Mouse (Mus musculus): ENCODE measurements around the gene Wnk1. TPM values are rescaled to one million over a fixed set of nuclear protein-coding genes. Genes with fewer than 3 reads are reported as not detected.
A peak's percentile ranks its signal among the peaks of the same experiment; 100 is the strongest.

Wnk1 gene
- polyA plus RNA-seq, 1 experiment from 2014 or later, result 32.8 TPM

DNA sequence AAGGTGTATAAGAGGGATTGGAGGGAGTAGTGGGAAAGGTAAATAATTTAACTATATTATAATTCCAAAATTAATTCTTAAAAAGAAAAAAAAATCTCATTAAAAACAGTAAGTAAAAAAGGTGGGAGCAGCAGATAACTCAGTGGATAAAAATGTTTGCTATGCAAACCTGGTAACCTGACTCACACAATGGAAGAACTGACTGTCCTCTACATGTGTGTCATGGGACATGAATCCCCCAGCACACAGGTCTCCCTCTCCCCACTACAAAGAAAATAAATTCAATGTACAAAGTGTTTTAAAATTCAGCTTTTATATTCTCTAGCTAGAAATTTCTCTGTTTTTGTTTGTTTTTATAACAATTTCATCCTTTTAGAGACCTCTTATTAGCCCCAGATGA lies 27.9 kb downstream of the Wnk1 start:
- Histone ChIP-seq H3K4me1 (replicated peaks) (peaks cover 67% of the 10 kb centered on the region), H3K27me3 (no peaks in the 10 kb centered on the region), H3K4me3 (replicated peaks) (no peak overlapping the region), H3K9me3 (replicated peaks) (no peaks in the 10 kb centered on the region), H3K9ac (no peak overlapping the region), H3K4me2 (peak overlapping the region; percentile 38), H3K36me3 (no peaks in the 10 kb centered on the region), H3K27ac (peak overlapping the region; percentile 71)
- ATAC-seq (ENCODE audit: low read depth), result no peak
- DNase-seq, result no peak

DNA sequence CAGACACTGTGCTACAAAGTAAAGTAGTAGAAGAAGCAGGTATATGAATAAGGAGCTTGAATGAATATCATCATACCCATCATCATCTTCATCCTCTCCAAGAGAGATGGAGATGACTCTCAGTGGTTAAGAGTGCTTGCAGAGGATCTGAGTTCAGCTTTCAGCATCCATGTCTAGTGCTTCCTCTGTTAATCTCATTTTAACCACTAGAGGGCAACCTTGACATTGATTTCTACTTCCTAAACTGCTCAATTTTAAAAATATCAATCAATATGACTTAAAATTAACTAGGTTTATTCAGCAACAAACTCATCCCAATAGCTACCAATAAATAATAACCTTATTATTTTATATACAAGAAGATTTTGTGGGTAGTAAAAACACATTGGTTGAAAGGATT lies 36.8 kb downstream of the Wnk1 start:
- Histone ChIP-seq H3K9me3 (replicated peaks) (no peaks in the 10 kb centered on the region), H3K4me1 (replicated peaks) (peaks cover 19% of the 10 kb centered on the region), H3K9ac (no peak overlapping the region), H3K36me3 (peaks cover 27% of the 10 kb centered on the region), H3K27ac (no peak overlapping the region), H3K4me3 (replicated peaks) (no peak overlapping the region), H3K4me2 (no peak overlapping the region), H3K27me3 (no peaks in the 10 kb centered on the region)
- DNase-seq (no peak), ATAC-seq (ENCODE audit: low read depth) (0 out of 2 replicates have a peak, but pooled peaks have one; percentile 45)

DNA sequence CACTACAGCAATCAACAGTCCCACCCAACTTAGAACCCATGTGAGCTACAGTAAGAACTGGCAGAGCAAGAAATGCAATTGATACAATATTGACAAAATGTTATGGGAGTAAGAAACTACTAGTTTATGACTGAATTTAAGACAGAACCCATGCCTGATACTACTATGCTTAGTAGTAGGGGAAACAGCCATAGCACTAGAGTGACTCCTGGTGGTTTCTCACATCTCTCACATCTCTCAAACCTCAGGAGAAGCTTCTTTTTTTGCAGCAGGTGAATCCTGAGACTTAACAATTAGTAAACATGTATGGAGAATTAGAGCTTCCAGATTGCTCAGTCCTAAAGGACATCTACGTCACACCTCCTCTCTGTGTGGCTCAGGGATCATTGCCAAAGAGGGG lies 42.0 kb downstream of the Wnk1 start:
- H3K4me3 ChIP-seq (replicated peaks), result no peak overlapping the region
- H3K9me3 ChIP-seq (replicated peaks), result no peaks in the 10 kb centered on the region
- peaks cover 13% of the 10 kb centered on the region for H3K4me1 ChIP-seq (replicated peaks)
- WGBS (ENCODE audit: insufficient replicate concordance), result 85% methylated on average over 1 of the region's 1 CpGs
- H3K9ac ChIP-seq, result no peak overlapping the region
- H3K27me3 ChIP-seq, result no peaks in the 10 kb centered on the region
- no peak for DNase-seq
- ATAC-seq (ENCODE audit: low read depth), result no peak
- no peak overlapping the region for H3K4me2 ChIP-seq
- peaks cover 28% of the 10 kb centered on the region for H3K36me3 ChIP-seq
- H3K27ac ChIP-seq, result no peak overlapping the region

DNA sequence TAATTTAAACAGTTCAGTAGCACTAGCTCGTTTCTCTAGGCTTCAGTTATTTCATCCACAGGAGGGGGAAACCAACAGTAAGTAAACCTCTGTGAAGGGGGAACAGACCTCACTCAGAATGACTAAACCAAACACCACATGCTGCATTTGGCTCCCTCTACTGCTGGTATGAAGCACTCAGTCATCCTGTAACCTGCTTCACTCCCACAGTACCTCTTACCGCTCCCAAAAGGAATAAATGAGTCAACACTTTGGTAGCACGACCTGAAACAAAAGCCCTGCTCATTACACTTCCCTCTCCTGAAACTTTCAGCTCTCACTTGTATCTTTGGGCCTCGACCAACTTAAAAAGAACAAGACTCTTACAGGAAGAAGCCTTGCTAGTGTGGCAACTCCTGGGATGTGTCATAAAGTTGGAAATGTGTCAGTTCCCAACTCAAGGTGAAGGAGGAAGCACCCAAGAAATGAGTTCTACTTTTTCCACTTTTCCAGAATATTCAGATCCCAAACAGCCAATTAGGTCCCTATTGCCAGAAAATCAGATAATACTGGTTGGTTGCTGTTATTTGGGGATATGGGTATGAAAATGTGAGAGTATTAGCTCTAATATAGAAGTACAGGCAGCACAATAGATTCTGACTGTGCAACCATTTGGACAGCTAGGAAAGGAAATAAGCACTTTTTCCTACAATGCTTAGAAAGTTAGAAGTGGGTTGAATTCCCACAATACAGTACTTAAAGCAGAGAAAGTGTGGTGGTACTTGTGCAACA lies 114.1 kb downstream of the Wnk1 start:
- H3K27me3 ChIP-seq, result no peaks in the 10 kb centered on the region
- no peak overlapping the region for H3K9ac ChIP-seq
- DNase-seq, result no peak
- H3K4me1 ChIP-seq (replicated peaks), result no peaks in the 10 kb centered on the region
- no peak overlapping the region for H3K27ac ChIP-seq
- no peak overlapping the region for H3K4me3 ChIP-seq (replicated peaks)
- H3K9me3 ChIP-seq (replicated peaks), result no peaks in the 10 kb centered on the region
- H3K4me2 ChIP-seq, result no peak overlapping the region
- H3K36me3 ChIP-seq, result peaks cover 96% of the 10 kb centered on the region
- whole genome bisulfite sequencing (ENCODE audit: insufficient replicate concordance), result 57% methylated on average over 4 of the region's 4 CpGs
- ATAC-seq (ENCODE audit: low read depth), result no peak

DNA sequence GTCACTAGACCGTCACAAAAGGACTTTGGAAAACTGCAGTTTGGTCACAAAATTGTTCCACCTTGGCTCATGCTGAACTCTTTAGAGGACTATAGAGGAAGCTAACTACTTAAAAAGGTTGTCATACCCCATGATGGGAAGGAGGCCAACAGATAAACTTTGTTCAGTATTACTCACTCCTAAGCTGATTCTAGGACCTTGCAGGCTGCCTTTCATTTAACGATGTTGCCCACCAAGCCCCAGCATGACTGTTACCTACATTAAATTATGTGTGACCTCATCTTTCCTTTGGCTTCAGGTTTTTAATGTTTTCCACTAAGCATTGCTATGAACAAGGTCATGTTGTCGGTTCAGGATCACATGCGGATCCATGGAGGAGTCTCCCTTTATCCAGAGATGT lies 115.9 kb downstream of the Wnk1 start:
- Histone ChIP-seq H3K4me2 (no peak overlapping the region), H3K27ac (no peak overlapping the region), H3K4me1 (replicated peaks) (no peaks in the 10 kb centered on the region), H3K9ac (no peak overlapping the region), H3K36me3 (peaks cover 93% of the 10 kb centered on the region), H3K9me3 (replicated peaks) (no peaks in the 10 kb centered on the region), H3K4me3 (replicated peaks) (no peak overlapping the region), H3K27me3 (no peaks in the 10 kb centered on the region)
- DNase-seq (no peak), ATAC-seq (ENCODE audit: low read depth) (no peak)
- 89% methylated on average over 4 of the region's 4 CpGs for WGBS (ENCODE audit: insufficient replicate concordance)

DNA sequence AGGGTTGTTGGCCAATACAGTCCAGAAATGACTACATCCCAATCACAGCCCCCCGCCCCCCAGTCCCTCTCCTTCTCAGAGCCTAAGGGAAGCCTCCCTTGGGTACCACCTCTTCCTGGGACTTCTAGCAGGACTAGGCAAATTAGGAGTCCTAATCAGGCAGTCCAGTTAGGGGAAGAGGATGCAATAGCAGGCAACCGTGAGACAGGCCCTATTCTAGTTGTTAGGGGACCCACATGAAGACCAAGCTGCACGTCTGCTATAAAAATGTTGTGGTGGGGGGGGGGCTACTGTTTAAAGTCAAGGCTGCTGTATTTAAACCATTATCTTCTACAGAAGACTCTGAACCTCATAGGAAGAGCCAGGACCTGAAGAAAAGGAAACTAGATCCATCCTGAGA lies 116.3 kb downstream of the Wnk1 start:
- Histone ChIP-seq H3K27ac (no peak overlapping the region), H3K9me3 (replicated peaks) (no peaks in the 10 kb centered on the region), H3K4me1 (replicated peaks) (no peaks in the 10 kb centered on the region), H3K9ac (no peak overlapping the region), H3K4me2 (no peak overlapping the region), H3K36me3 (peaks cover 92% of the 10 kb centered on the region), H3K4me3 (replicated peaks) (no peak overlapping the region), H3K27me3 (no peaks in the 10 kb centered on the region)
- DNase-seq (no peak), ATAC-seq (ENCODE audit: low read depth) (no peak)
- 83% methylated on average over 3 of the region's 3 CpGs for WGBS (ENCODE audit: insufficient replicate concordance)

DNA sequence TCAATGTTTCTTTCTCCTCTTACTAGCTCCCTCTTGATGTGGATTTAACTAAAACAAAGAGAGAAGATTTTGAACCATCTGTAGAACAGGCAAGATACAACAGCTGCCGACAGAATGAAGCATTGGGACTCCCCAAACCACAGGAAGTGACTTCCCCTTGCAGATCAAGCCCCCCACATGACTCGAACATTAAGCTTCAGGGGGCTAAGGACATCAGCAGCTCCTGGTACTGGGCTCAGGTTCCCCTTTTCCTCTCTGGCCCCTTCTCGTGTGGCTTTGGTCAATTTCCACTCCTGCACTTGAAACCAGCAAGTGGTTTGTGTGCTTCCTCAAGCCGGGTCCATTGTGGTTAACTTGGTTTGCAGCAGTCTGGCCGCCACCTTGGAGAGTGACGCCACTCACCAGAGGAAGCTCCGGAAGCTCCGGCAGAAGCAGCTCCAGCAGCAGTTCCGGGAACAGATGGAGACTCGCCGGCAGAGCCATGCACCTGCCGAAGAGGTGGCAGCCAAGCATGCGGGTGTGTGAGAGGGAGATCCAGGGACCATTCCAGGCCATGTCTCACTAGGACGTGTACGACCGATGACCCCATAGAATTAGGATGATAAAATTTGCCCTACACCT lies 119.8 kb downstream of the Wnk1 start:
- Histone ChIP-seq H3K27me3 (no peaks in the 10 kb centered on the region), H3K9ac (no peak overlapping the region), H3K4me2 (no peak overlapping the region), H3K36me3 (peaks cover 86% of the 10 kb centered on the region), H3K4me1 (replicated peaks) (no peaks in the 10 kb centered on the region), H3K4me3 (replicated peaks) (no peak overlapping the region), H3K9me3 (replicated peaks) (no peaks in the 10 kb centered on the region), H3K27ac (no peak overlapping the region)
- 41% methylated on average over 16 of the region's 16 CpGs for WGBS (ENCODE audit: insufficient replicate concordance)
- peak; percentile 36; the same call in 1 of the 2 replicates for ATAC-seq (ENCODE audit: low read depth)
- DNase-seq, result peak; percentile 15

DNA sequence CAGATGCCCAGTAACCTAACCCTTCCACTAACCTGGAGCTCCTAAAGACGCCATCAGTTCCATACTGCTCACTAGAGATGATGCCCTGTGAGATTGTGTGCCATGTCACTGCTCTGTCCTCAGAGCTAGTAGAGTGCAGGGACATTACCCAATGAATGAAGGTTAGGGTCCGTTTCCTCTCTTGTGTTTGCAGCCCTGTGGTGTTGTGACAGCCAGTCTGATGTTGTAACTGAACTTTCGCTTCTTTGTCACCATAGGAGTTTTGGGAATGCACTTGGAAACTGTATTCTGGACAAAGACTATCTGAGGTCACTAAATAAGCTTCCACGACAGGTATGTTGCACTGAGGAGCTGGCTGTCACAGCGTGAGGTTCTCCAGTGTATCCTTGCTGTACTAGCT lies 122.8 kb downstream of the Wnk1 start:
- no peak overlapping the region for H3K4me2 ChIP-seq
- DNase-seq, result no peak
- no peak overlapping the region for H3K9ac ChIP-seq
- WGBS (ENCODE audit: insufficient replicate concordance), result 80% methylated on average over 5 of the region's 5 CpGs
- H3K27ac ChIP-seq, result no peak overlapping the region
- H3K27me3 ChIP-seq, result no peaks in the 10 kb centered on the region
- no peak for ATAC-seq (ENCODE audit: low read depth)
- H3K4me1 ChIP-seq (replicated peaks), result no peaks in the 10 kb centered on the region
- no peak overlapping the region for H3K4me3 ChIP-seq (replicated peaks)
- H3K9me3 ChIP-seq (replicated peaks), result no peaks in the 10 kb centered on the region
- peaks cover 85% of the 10 kb centered on the region for H3K36me3 ChIP-seq

DNA sequence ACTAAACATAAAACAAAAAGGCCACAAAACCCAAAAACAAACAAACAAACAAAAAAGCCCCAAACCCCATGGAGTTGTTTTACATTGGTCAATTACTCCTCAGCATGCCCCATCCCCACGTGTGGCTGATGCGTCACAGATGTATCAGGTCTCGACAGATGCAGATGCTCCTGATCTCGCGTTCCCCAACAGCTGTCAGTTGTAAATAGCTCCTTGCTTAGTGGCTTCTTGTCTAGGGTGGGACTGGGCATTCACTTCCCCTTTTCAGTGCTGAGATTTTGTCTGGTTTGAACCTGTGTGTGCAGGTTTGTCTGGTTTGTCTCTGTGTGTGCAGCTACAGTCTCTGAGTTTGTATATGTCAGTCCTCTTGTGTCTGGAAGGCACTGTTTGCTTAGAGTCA lies 126.4 kb downstream of the Wnk1 start:
- H3K9me3 ChIP-seq (replicated peaks), result no peaks in the 10 kb centered on the region
- H3K4me3 ChIP-seq (replicated peaks), result no peak overlapping the region
- H3K4me1 ChIP-seq (replicated peaks), result no peaks in the 10 kb centered on the region
- WGBS (ENCODE audit: insufficient replicate concordance), result 52% methylated on average over 5 of the region's 5 CpGs
- no peak overlapping the region for H3K4me2 ChIP-seq
- peaks cover 56% of the 10 kb centered on the region for H3K36me3 ChIP-seq
- no peak overlapping the region for H3K27ac ChIP-seq
- ATAC-seq (ENCODE audit: low read depth) (no peak), DNase-seq (no peak)
- no peaks in the 10 kb centered on the region for H3K27me3 ChIP-seq
- H3K9ac ChIP-seq, result no peak overlapping the region

DNA sequence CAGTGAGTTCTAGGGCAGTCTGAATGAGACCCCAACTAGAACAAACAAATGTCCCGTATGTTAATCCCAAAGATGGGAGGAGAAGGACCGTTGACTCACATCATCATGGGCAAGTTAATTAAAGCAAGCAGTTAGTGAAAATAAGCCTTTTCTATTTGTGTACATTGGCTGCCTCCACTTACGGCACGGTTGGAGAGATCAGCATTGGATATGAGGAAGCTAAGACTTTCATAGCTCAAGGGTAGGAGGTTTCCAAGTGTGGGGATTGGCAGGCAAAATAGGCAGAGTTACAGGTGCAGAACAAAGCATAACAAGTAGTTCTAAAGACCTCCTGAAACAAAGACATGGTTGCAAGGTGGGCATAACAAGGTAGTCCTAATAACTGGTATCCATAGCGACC lies 133.0 kb downstream of the Wnk1 start:
- Histone ChIP-seq H3K27ac (no peak overlapping the region), H3K4me1 (replicated peaks) (peaks cover 23% of the 10 kb centered on the region), H3K4me3 (replicated peaks) (no peak overlapping the region), H3K9ac (no peak overlapping the region), H3K36me3 (peaks cover 5% of the 10 kb centered on the region; the same call in 1 of the 2 replicates), H3K27me3 (no peaks in the 10 kb centered on the region), H3K9me3 (replicated peaks) (no peaks in the 10 kb centered on the region), H3K4me2 (no peak overlapping the region)
- WGBS (ENCODE audit: insufficient replicate concordance), result 88% methylated on average over 5 of the region's 5 CpGs
- ATAC-seq (ENCODE audit: low read depth) (no peak), DNase-seq (no peak)

DNA sequence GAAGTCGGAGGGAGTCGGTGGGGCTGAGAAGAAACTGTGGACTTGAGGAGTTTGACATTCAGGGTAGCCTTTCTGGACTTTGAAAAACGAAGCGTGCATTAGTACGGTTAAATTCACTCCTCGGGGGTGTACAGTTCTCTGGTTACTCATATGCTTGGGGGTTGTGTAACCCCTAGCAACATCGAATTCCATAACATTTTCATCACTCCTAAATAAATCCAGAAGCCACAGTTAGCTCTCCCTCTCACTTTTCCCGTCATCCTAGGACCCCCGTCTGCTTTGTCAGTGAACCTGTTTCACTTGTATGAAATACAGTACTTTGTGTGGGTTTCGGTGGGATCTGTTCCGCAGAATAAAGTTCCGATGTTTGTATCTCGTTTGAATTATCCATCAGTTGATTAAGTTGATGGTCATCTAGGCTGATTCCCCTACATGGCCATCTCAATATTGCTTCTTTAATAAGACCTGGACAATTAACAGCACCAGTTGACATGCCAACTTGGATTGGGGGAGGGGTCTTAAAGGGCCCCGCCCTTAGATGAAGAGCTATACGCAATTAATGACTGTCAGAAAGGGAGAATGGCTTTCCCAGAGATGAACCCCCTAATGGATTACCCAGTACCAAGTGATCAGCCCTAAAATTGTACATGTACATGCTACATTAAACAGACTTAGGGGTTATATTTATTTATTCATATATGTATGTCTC lies 135.2 kb downstream of the Wnk1 start:
- DNase-seq (no peak), ATAC-seq (ENCODE audit: low read depth) (no peak)
- H3K9ac ChIP-seq, result peak overlapping the region; percentile 91

More for the DNA sequence above, 135.2 kb downstream of the Wnk1 start:
- WGBS (ENCODE audit: insufficient replicate concordance), result 14% methylated on average over 15 of the region's 15 CpGs
- peaks cover 23% of the 10 kb centered on the region for H3K4me1 ChIP-seq (replicated peaks)
- H3K27me3 ChIP-seq, result no peaks in the 10 kb centered on the region
- H3K27ac ChIP-seq, result peak overlapping the region; percentile 96
- peak overlapping the region; percentile 88 for H3K4me3 ChIP-seq (replicated peaks)
- peaks cover 3% of the 10 kb centered on the region; the same call in 1 of the 2 replicates for H3K36me3 ChIP-seq
- H3K9me3 ChIP-seq (replicated peaks), result no peaks in the 10 kb centered on the region
- peak overlapping the region; percentile 89 for H3K4me2 ChIP-seq
